Mouse (Mus musculus): ENCODE results near the gene Pot1a. TPM values are rescaled to one million over a fixed set of nuclear protein-coding genes. Genes with fewer than 3 reads are reported as not detected.
A peak's percentile ranks its signal among the peaks of the same experiment; 100 is the strongest.

Gene Pot1a
- polyA plus RNA-seq (2012; rRNA removed) = 4.1 and 4.8 TPM in 2 replicates

DNA sequence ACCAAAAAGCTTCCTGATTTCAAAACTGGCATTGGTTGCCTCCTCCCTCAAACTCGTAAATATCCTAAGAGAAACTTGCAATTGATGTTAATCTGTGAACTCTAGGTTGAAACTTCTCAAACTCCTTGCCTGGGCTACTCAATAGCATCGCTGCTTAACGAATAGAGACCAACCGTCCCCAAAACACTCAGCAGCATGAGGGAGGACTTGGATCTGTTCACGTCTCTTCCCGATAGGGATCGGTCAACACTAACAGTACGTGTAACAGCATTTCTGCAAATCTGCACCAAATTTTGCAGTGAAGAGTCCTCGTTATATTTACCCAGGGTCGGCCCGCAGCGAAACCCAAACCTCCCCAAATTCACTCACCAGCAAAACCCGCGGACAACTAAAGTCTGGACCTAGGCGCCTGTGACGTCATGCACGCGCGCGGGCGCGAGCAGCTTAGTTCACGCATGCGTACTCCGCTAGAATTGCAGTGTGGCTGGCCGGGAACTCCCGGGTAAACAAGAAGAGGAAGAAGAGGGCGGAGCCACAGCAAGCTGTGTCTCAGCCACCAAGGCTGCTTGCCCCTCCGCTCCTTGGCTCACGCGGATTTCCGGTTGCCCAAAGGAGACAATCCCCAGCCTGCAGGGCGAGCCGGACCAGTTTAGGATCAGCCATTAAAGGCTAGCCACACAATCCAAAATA is at the start of gene Pot1a:
Gene Pot1a (minus strand): TSS at position 441 of the 690 bp plus-strand sequence.
- peak within 1 kb of the TSS; percentile 73 for H3K27ac ChIP-seq (ENCODE audit: insufficient read depth, low read depth, low read length)
- under 1% methylated on average over 34 of the region's 34 CpGs for WGBS
- H3K36me3 ChIP-seq (ENCODE audit: control insufficient read depth, insufficient read depth, low read length) = no peaks in the 10 kb centered on the region
- no peaks in the 10 kb centered on the region for H3K4me1 ChIP-seq (ENCODE audit: control insufficient read depth, insufficient read depth, low read length)
- H3K27me3 ChIP-seq (replicated peaks; ENCODE audit: control insufficient read depth, insufficient read depth, low read length) = no peaks in the 10 kb centered on the region
- peak within 1 kb of the TSS; percentile 68 for H3K4me3 ChIP-seq (ENCODE audit: insufficient read depth, low read depth, low read length)
- TF ChIP-seq POLR2A (IDR thresholded peaks at IDR 0.05; ENCODE audit: low read depth, low read length) = peak; percentile 77
- TF ChIP-seq CTCF (conservative IDR thresholded peaks at IDR 0.05; ENCODE audit: insufficient read depth, insufficient read length, low read depth, low read length) = no peak
- DNase-seq = peak; percentile 98

DNA sequence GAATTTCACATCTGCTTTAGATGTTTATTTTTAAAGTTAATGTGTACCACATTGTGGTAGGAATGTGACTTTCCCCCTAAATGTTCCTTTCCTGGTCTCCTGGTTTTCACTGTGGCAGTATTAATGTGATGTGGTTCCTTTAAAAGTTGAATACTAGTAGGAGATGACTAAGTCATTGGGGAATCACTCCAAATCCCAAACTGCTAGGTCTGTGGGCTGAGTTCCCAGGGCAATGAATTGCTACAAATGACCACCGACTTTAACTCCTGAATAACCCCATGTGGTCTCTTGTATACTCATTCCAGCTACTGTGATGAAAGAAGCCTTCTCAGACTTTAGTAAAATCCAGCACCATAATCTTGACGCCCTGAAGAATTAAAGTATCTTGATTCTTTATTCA is 27.2 kb upstream of the Pot1a start:
- TF ChIP-seq POLR2A (IDR thresholded peaks at IDR 0.05; ENCODE audit: low read depth, low read length) (no peak), CTCF (conservative IDR thresholded peaks at IDR 0.05; ENCODE audit: insufficient read depth, insufficient read length, low read depth, low read length) (no peak)
- H3K36me3 ChIP-seq (ENCODE audit: control insufficient read depth, insufficient read depth, low read length) = no peaks in the 10 kb centered on the region
- no peaks in the 10 kb centered on the region for H3K4me1 ChIP-seq (ENCODE audit: control insufficient read depth, insufficient read depth, low read length)
- H3K4me3 ChIP-seq (ENCODE audit: insufficient read depth, low read depth, low read length) = no peak overlapping the region
- DNase-seq = no peak
- WGBS = 49% methylated on average over 2 of the region's 2 CpGs
- no peaks in the 10 kb centered on the region for H3K27me3 ChIP-seq (replicated peaks; ENCODE audit: control insufficient read depth, insufficient read depth, low read length)
- no peak overlapping the region for H3K27ac ChIP-seq (ENCODE audit: insufficient read depth, low read depth, low read length)

DNA sequence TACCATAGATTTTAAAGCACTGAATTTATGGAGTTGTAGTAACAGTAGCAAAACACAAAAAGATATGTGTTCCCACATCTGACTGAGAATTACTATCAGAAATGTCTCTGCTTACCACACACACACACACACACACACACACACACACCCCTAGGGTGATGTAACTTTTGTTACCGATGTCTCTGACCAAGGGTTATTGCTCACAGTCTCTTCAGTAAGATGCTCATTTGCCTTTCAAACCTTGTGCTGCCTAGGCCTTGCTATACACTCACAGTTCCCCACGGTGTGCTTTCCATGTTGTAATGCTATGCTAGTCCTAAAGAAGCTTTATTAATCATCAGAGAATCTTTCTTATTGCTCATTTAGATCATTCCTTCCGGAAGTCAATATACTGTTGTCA is 3.0 kb downstream of the Pot1a start:
- H3K4me1 ChIP-seq (ENCODE audit: control insufficient read depth, insufficient read depth, low read length) = no peaks in the 10 kb centered on the region
- no peak overlapping the region for H3K27ac ChIP-seq (ENCODE audit: insufficient read depth, low read depth, low read length)
- H3K4me3 ChIP-seq (ENCODE audit: insufficient read depth, low read depth, low read length) = no peak overlapping the region
- no peaks in the 10 kb centered on the region for H3K36me3 ChIP-seq (ENCODE audit: control insufficient read depth, insufficient read depth, low read length)
- WGBS = 79% methylated on average over 3 of the region's 3 CpGs
- H3K27me3 ChIP-seq (replicated peaks; ENCODE audit: control insufficient read depth, insufficient read depth, low read length) = no peaks in the 10 kb centered on the region
- TF ChIP-seq CTCF (conservative IDR thresholded peaks at IDR 0.05; ENCODE audit: insufficient read depth, insufficient read length, low read depth, low read length) (no peak), POLR2A (IDR thresholded peaks at IDR 0.05; ENCODE audit: low read depth, low read length) (no peak)
- DNase-seq = no peak

DNA sequence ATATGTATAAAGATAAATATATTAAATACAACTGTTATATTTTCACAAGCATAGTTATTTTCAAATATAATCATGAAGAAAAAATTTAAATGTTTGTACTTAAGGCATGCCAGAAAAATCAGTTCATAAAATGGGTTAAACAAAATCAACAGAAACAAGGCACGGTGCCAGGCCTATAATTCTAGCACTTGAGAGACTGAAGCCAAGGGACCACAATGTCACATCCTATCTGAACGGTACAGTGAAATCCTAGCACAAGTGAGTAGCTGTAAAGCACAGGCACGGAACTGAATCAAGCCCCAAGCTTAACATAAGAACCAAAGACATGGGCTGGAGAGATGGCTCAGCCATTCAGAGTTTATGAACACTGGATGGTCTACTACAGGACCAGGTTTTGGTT is 6.8 kb downstream of the Pot1a start:
- Histone ChIP-seq H3K27me3 (replicated peaks; ENCODE audit: control insufficient read depth, insufficient read depth, low read length) (no peaks in the 10 kb centered on the region), H3K27ac (ENCODE audit: insufficient read depth, low read depth, low read length) (no peak overlapping the region), H3K36me3 (ENCODE audit: control insufficient read depth, insufficient read depth, low read length) (no peaks in the 10 kb centered on the region; the same call in none of the 2 replicates), H3K4me1 (ENCODE audit: control insufficient read depth, insufficient read depth, low read length) (no peaks in the 10 kb centered on the region), H3K4me3 (ENCODE audit: insufficient read depth, low read depth, low read length) (no peak overlapping the region)
- 63% methylated on average over 3 of the region's 3 CpGs for WGBS
- no peak for TF ChIP-seq CTCF (conservative IDR thresholded peaks at IDR 0.05; ENCODE audit: insufficient read depth, insufficient read length, low read depth, low read length)
- TF ChIP-seq POLR2A (IDR thresholded peaks at IDR 0.05; ENCODE audit: low read depth, low read length) = no peak
- DNase-seq = peak; percentile 4

DNA sequence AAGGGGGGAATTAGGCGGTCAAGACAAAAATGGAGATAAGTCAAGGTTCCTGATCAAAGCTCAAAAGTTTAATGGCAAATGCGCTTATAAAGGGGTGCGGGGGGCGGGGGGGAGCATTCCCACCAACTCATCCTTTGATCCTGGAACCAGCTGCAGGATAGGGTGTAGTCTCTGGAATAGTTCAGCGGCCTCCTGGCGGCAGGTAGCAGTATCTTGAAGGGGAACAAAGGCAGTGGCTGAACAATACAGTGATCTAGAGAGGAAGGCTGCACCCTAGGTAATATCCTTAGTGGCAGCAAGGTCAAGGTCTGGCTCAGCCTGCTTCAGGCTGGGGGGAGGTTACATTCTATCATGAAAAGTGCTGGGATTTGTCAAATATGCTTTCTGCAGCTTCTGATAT is 7.8 kb downstream of the Pot1a start:
- DNase-seq = no peak
- Histone ChIP-seq H3K36me3 (ENCODE audit: control insufficient read depth, insufficient read depth, low read length) (no peaks in the 10 kb centered on the region; the same call in none of the 2 replicates), H3K4me1 (ENCODE audit: control insufficient read depth, insufficient read depth, low read length) (no peaks in the 10 kb centered on the region), H3K27me3 (replicated peaks; ENCODE audit: control insufficient read depth, insufficient read depth, low read length) (no peaks in the 10 kb centered on the region), H3K4me3 (ENCODE audit: insufficient read depth, low read depth, low read length) (no peak overlapping the region), H3K27ac (ENCODE audit: insufficient read depth, low read depth, low read length) (no peak overlapping the region)
- TF ChIP-seq POLR2A (IDR thresholded peaks at IDR 0.05; ENCODE audit: low read depth, low read length) (no peak), CTCF (conservative IDR thresholded peaks at IDR 0.05; ENCODE audit: insufficient read depth, insufficient read length, low read depth, low read length) (no peak)
- 91% methylated on average over 6 of the region's 6 CpGs for WGBS

DNA sequence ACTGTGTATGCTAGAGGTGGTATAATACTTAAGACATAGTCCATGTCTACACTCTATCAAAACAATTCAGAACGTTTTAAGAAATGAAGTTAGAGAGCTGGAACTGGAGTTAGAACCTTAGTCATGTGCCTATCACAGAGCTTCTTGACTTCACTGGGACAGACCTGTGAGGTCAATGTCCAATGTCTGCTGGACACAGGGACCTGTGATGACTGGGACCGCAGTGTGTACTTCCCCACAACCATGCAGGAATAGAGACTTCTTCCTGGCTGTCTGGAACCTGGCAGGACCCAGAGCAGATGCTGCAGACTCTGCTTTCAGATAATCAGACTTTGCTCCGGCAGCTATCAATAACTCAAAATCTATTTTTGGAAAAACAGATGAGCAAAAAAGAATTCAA is 40.8 kb downstream of the Pot1a start:
- peak; percentile 30 for DNase-seq
- Histone ChIP-seq H3K4me1 (ENCODE audit: control insufficient read depth, insufficient read depth, low read length) (no peaks in the 10 kb centered on the region), H3K27me3 (replicated peaks; ENCODE audit: control insufficient read depth, insufficient read depth, low read length) (no peaks in the 10 kb centered on the region), H3K36me3 (ENCODE audit: control insufficient read depth, insufficient read depth, low read length) (no peaks in the 10 kb centered on the region; the same call in 1 of the 2 replicates), H3K27ac (ENCODE audit: insufficient read depth, low read depth, low read length) (no peak overlapping the region), H3K4me3 (ENCODE audit: insufficient read depth, low read depth, low read length) (no peak overlapping the region)
- TF ChIP-seq POLR2A (IDR thresholded peaks at IDR 0.05; ENCODE audit: low read depth, low read length) = no peak
- TF ChIP-seq CTCF (conservative IDR thresholded peaks at IDR 0.05; ENCODE audit: insufficient read depth, insufficient read length, low read depth, low read length) = no peak
- WGBS = 63% methylated on average over 3 of the region's 3 CpGs

DNA sequence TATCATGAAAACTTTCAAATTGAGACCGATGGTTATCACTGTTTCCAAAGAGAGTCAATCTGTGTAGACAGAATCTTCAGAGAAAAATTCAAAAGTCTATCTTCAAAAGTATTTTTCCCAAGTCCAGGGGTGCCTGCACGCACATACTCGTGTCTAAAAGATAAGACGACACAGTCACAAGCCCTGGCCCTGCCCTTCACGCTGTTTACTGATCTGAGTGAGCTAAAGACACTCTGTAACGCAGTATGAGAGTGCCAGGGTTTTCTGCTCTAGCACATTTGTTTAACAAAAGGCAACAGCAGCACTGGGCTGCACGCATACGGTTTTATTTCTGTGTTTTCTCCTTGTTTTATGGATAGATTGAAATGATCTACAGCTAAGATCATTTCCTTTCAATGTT is 41.5 kb downstream of the Pot1a start:
- 91% methylated on average over 8 of the region's 8 CpGs for WGBS
- H3K4me1 ChIP-seq (ENCODE audit: control insufficient read depth, insufficient read depth, low read length) = no peaks in the 10 kb centered on the region
- no peaks in the 10 kb centered on the region for H3K36me3 ChIP-seq (ENCODE audit: control insufficient read depth, insufficient read depth, low read length)
- DNase-seq = no peak
- H3K27me3 ChIP-seq (replicated peaks; ENCODE audit: control insufficient read depth, insufficient read depth, low read length) = no peaks in the 10 kb centered on the region
- H3K27ac ChIP-seq (ENCODE audit: insufficient read depth, low read depth, low read length) = no peak overlapping the region
- TF ChIP-seq CTCF (conservative IDR thresholded peaks at IDR 0.05; ENCODE audit: insufficient read depth, insufficient read length, low read depth, low read length) = no peak
- TF ChIP-seq POLR2A (IDR thresholded peaks at IDR 0.05; ENCODE audit: low read depth, low read length) = no peak
- no peak overlapping the region for H3K4me3 ChIP-seq (ENCODE audit: insufficient read depth, low read depth, low read length)

Data from kidney, adult 2 months (tissue).